Mouse (Mus musculus) NIH3T3 (cell line): ENCODE results near the gene Mtx3.

Experiments
- DNase-seq: peaks from one replicate; pipeline ENCODE4 v3.0.0-alpha.2; 2012; ENCODE audit warnings: low read depth

Gene Mtx3

DNA sequence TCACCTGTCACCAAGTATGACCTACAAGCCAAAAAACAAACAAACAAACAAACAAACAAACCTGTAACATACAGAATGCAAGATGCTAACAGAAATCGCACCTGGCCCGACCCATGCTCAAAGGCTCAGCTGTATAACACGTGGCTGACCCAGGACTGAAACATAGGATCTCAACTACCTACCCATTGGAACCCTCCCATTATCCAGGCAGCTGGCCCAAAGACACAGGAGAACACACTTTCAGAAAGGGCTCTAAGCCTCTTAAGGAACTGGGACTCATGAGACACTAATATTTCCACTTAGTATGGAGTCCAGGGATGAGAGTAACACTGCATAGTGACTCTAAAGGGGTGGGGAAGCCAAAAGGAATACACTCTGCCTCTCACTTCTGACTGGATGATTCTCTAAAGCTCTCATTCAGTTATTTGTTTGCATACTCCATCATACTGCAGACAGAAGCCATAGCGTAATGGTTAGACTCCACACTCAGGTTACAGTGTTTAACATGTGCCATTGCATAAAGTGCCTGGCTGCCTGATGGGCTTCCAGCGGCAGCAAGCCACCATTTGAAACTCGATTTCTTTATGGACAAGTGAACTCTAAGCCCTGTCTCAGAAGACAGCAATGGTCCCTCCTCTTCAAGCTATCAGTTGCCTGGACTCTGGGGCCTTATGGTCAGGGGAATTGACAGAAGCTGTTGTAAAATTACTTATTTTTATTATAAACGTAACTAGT lies 38.6 kb downstream of the Mtx3 start:
- no peak for DNase-seq

DNA sequence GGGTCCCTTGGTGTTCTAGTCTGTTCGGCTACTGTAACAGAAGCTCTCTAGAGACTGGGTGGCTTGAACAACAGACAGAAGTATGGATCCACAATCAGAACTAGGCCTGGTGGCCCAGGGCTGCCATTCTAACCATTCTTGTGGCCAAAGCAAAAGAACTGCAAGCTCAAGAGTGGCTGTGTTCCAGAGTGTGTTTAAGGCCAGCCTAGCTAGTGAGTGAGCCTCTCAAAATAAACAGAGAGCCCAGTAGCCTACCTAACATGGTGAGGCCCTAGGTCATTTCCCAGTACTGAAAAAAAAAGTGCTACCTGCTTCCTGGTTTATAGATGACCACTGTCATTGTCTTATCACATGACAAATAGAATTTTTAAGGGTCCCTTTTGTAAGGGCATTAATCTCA lies 39.6 kb downstream of the Mtx3 start:
- no peak for DNase-seq

DNA sequence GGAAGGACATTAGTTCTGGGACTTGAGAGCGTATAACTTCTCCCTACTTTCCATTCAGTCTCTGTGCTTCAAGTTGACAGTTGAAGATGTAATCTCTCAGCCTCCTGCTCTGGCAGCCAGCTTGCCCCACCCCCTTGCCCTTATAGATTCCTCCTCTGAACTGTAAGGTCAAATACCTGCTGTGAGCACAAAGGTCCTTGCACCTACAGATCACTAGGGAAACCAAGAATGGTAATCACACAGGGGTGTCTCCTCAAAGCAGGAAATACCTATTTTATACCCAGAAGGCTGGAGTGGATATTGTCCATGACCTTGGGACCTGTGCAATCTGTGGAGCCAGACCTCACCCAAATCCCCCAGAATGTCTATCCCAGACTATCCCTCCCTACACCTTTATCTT lies 40.4 kb downstream of the Mtx3 start:
- DNase-seq: no peak

DNA sequence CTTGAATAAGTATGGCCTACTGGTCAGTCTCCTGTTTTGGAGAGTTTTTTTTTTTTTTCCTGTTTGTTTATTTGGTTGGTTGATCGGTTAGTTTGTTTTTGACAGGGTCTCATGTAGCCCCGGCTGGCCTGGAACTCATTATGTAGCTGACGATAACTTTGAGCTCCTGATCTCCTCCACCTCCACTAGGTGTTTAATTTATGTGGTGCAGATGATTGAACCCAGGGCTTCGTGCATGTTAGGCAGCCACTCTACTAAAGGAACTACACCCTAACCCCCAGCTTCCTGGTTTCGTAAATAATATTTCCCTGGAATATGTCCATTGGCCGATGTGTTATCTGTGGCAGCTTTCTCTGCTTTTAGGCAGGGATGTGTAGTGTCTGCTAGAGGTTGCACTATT lies 54.5 kb downstream of the Mtx3 start:
- no peak for DNase-seq

DNA sequence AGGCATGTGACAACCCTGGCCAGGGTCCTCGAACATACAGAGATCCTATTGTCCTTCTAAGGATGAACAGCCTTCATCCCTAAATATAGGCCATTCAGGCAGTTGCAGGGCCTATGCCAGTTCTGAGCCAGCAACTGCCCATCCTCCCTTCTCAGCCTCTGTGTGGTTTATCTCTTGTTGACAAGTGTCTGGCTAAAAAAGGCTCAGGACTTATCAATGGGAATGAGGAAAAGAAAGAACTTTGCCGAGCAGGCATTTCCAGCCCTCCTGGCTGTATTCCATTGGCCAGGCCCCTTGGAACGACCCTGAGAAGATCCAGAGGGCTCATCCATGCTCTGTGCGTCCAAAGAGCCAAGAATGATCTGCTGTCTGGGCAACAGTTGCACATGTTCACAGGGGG lies 58.7 kb downstream of the Mtx3 start:
- no peak for DNase-seq

DNA sequence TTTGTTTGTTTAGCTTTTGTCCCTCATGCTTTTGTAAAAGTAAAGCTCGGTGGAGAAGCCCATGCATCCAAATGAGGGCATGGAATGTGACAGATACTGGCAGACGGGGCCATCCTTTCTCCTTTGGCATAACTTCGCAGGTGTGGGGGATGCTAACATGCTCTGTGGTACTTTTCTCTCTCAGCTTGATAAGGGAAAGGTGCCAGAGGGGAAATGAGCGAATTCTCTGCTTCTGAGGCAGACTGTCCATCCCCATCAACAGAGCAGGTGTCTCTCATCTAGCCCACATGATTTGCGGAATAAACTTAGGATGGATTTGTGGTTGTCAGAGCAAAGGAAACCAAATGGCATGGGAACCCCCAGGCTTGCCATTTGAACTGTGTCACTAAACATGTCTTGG lies 61.4 kb downstream of the Mtx3 start:
- DNase-seq: no peak

DNA sequence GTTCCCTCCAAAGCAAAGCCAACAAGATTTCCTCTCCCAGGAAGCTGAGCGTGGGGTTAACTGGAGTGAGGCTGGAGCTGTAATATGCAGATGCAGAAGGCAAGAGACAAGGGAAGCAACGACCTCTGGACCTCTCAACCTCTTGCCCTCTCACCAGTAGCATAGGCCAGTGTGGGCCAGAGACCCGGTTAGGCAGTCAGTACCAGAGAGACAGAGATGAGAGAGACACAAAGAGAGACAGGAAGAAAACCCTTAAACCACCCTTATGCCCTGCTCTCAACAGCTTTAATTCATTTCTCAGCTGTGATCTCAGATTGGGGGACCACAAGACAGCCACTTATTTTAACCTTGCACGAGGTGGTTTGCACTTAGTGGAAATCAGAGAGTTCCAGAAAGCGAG lies 62.8 kb downstream of the Mtx3 start:
- DNase-seq: no peak
